8 mouse cellular contexts compared by ENCODE assay signal in the genomic region with DNA sequence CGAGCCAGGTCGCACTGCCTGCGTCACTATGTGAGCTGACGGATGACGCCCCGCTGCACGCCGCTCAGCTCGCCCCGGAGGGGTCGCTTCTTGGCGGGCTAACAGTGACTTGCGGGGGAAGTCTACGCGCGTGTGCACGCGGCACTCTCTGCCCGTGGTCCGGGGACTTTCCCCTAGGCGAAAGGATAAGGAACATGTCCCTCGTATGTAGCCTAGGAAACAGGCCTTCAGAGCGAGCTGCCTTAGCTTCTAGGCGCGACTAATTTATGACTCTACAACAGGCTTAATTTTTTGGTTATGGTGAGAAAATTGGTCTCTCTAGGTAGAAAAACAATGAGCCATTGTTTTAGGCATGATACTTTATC. TPM values are rescaled to one million over a fixed set of nuclear protein-coding genes. Genes with fewer than 3 reads are reported as not detected.
A peak's percentile ranks its signal among the peaks of the same experiment; 100 is the strongest.
DNase-seq lines count a peak whose midpoint lies in the region; ATAC-seq and TF ChIP-seq lines count a peak whose summit lies in the region.

A gene (plus strand): TSS at position 80 of the 365 bp plus-strand sequence.

- H3K9ac ChIP-seq in hindbrain, postnatal 0 days (replicated peaks; ENCODE audit: low read length) = peak within 1 kb of the TSS; percentile 78

- no peaks in the 10 kb centered on the region for H3K9me3 ChIP-seq in hindbrain, postnatal 0 days (ENCODE audit: low read length)

- peak within 1 kb of the TSS; percentile 58 for H3K4me2 ChIP-seq in hindbrain, postnatal 0 days (ENCODE audit: low read depth, low read length)

- H3K4me3 ChIP-seq in gastrocnemius, adult 2 months = peak within 1 kb of the TSS; percentile 95
- peak within 1 kb of the TSS; percentile 79 for H3K4me3 ChIP-seq in hindbrain, postnatal 0 days (ENCODE audit: low read length)
- H3K4me3 ChIP-seq in left cerebral cortex, adult 2 months = peak within 1 kb of the TSS; percentile 60

- peak; percentile 99 for DNase-seq in ZHBTc4 (ENCODE audit: low read depth, low spot score)
- peak; percentile 95 for DNase-seq in gastrocnemius, adult 2 months
- DNase-seq in hindbrain, postnatal 0 days (ENCODE audit: low spot score) = peak; percentile 98
- peak; percentile 90 to 95 for DNase-seq in left cerebral cortex, adult 2 months (ENCODE audit: extremely low spot score in 1 of 2, low spot score in 2 of 2)
- peak; percentile 90 to 94 for DNase-seq in right cerebral cortex, adult 2 months (ENCODE audit: low spot score in 2 of 2)
- peak; percentile 92 for DNase-seq in urinary bladder, postnatal 14 days (ENCODE audit: low spot score)

- peak within 1 kb of the TSS; percentile 96 for H3K27ac ChIP-seq in gastrocnemius, adult 2 months
- H3K27ac ChIP-seq in hindbrain, postnatal 0 days = peak within 1 kb of the TSS; percentile 93
- peak within 1 kb of the TSS; percentile 93 for H3K27ac ChIP-seq in left cerebral cortex, adult 2 months

- 0% methylated on average over 25 of the region's 25 CpGs for WGBS in hindbrain, postnatal 0 days

- intact Hi-C loops in gastrocnemius, adult 2 months (cut with DNase I) = loop anchor here (10.0 kb wide), 1 partner anchor 448 kb away; a partner anchor contains a TSS
- intact Hi-C loops in left cerebral cortex, adult 2 months (cut with DNase I) = loop anchor here (1.0 to 10.0 kb wide), 4 partner anchors 34 to 448 kb away; a partner anchor contains a TSS

- H3K27me3 ChIP-seq in hindbrain, postnatal 0 days (ENCODE audit: insufficient read depth, low read length) = no peaks in the 10 kb centered on the region

- TF ChIP-seq CTCF in gastrocnemius, adult 2 months (IDR thresholded peaks at IDR 0.05) = peak; percentile 4; the same call in 1 of the 2 replicates
- TF ChIP-seq CTCF in hindbrain, postnatal 0 days (IDR thresholded peaks at IDR 0.05; ENCODE audit: low read depth) = peak; percentile 32; the same call in 1 of the 2 replicates
- TF ChIP-seq CTCF in left cerebral cortex, adult 2 months (IDR thresholded peaks at IDR 0.05) = no peak

- no peaks in the 10 kb centered on the region; the same call in 1 of the 2 replicates for H3K36me3 ChIP-seq in hindbrain, postnatal 0 days (ENCODE audit: insufficient read depth, low read length)

- peak; percentile 95 for ATAC-seq in common myeloid progenitor, adult 5-6 weeks (replicated peaks; ENCODE audit: low read depth, poor library complexity, severe bottlenecking)
- ATAC-seq in hindbrain, postnatal 0 days = peak; percentile 97
- peak; percentile 91 for ATAC-seq in megakaryocyte, adult 5-6 weeks (ENCODE audit: poor library complexity, severe bottlenecking)

- H3K4me1 ChIP-seq in hindbrain, postnatal 0 days (ENCODE audit: insufficient read depth, low read length) = peaks cover 4% of the 10 kb centered on the region

RNA-seq across cellular contexts. Expression of the gene that starts here (rescaled TPM):
- 50.5 and 62.2 TPM in 2 replicates for total RNA-seq in common myeloid progenitor, adult 5-6 weeks (2017)
- 10 to 100 TPM; 26.3 to 27.8 TPM for total RNA-seq in gastrocnemius, adult 2 months (2021)
- total RNA-seq in hindbrain, postnatal 0 days (2014; rRNA removed) = 36.6 and 89.9 TPM in 2 replicates
- 104 and 108 TPM in 2 replicates for polyA plus RNA-seq in hindbrain, postnatal 0 days (2015; fragmentation: Nextera tagmentation; extraction: Ambion mirVana)
- total RNA-seq in left cerebral cortex, adult 2 months (2021) = 10 to 100 TPM; 28.1 to 31.8 TPM
- total RNA-seq in megakaryocyte, adult 5-6 weeks (2015) = 16.7 and 17.5 TPM in 2 replicates
- total RNA-seq in megakaryocyte, adult 5-6 weeks (2017) = 23.6 and 32.6 TPM in 2 replicates

Comparison
In these comparisons a context has a peak if more than half of its experiments do, and no peak if none do; other contexts are left out.
1. Peak in every context shown above with its lines: DNase-seq, ATAC-seq, H3K4me3 ChIP-seq and H3K27ac ChIP-seq.